Mouse (Mus musculus) neural tube, embryonic 15.5 days (tissue): ENCODE data around the gene Zc3h12c. TPM values are rescaled to one million over a fixed set of nuclear protein-coding genes. Genes with fewer than 3 reads are reported as not detected.

Experiments used
- ATAC-seq: fragments of 200-750 bp; cut with Nextera tagmentation; 2 replicates; pipeline ENCODE4 v1.8.0; 2017; ENCODE audit warnings: mild to moderate bottlenecking, moderate TSS enrichment, moderate library complexity; ENCODE audit not compliant: low FRiP score
- H3K27ac ChIP-seq: fragments of 300-500 bp; sonication (generic); replicated peaks from 2 replicates; pipeline ENCODE4 v1.5.1; 2015; ENCODE audit warnings: mild to moderate bottlenecking, inconsistent platforms
- H3K27me3 ChIP-seq: fragments of 300-500 bp; sonication (generic); replicated peaks from 2 replicates; pipeline ENCODE4 v1.6.1; 2015; ENCODE audit warnings: inconsistent platforms
- H3K36me3 ChIP-seq: fragments of 300-500 bp; sonication (generic); 2 replicates; pipeline ENCODE4 v1.6.1; 2015; ENCODE audit warnings: inconsistent platforms
- H3K4me1 ChIP-seq: fragments of 300-500 bp; sonication (generic); 2 replicates; pipeline ENCODE4 v1.6.1; 2015; ENCODE audit warnings: inconsistent platforms
- H3K4me2 ChIP-seq: fragments of 300-500 bp; sonication (generic); 2 replicates; pipeline ENCODE4 v1.6.1; 2015; ENCODE audit warnings: inconsistent platforms, mild to moderate bottlenecking, moderate library complexity
- H3K4me3 ChIP-seq: fragments of 300-500 bp; sonication (generic); replicated peaks from 2 replicates; pipeline ENCODE4 v1.5.1; 2015; ENCODE audit warnings: mild to moderate bottlenecking, inconsistent platforms
- H3K9ac ChIP-seq: fragments of 300-500 bp; sonication (generic); replicated peaks from 2 replicates; pipeline ENCODE4 v1.6.1; 2015; ENCODE audit warnings: mild to moderate bottlenecking, inconsistent platforms
- H3K9me3 ChIP-seq: fragments of 300-500 bp; sonication (generic); replicated peaks from 2 replicates; pipeline ENCODE4 v1.6.1; 2016; ENCODE audit warnings: inconsistent platforms
- WGBS: fragments of 180-500 bp; shearing (Covaris S2); methylation state at CpG from one replicate; pipeline ENCODE4 v1.1.7; 2015; ENCODE audit warnings: mixed read lengths; 5-methylcytosine and 5-hydroxymethylcytosine counted together
- polyA plus RNA-seq: library from polyadenylated mRNA; unstranded; fragments of >200 nt; fragmentation: Nextera tagmentation; extraction: Ambion mirVana; gene quantifications from 2 replicates; pipeline ENCODE4 v1.2.1, GENCODE M21; 2015

Zc3h12c gene
- polyA plus RNA-seq, 1 experiment from 2014 or later, result 3.4 TPM

GRCm38 (mm10) chr9:52098600-52098999 lies 69.8 kb downstream of the Zc3h12c start:
- peaks cover 7% of the 10 kb centered on the region for H3K36me3 ChIP-seq
- no peak overlapping the region for H3K27ac ChIP-seq
- ATAC-seq, result peak; percentile 50; the same call in 1 of the 2 replicates
- peaks cover 6% of the 10 kb centered on the region; the same call in 1 of the 2 replicates for H3K4me1 ChIP-seq
- H3K9ac ChIP-seq, result no peak overlapping the region
- no peak overlapping the region for H3K4me2 ChIP-seq
- H3K27me3 ChIP-seq, result no peaks in the 10 kb centered on the region
- 3% methylated on average over 7 of the region's 7 CpGs for WGBS
- H3K4me3 ChIP-seq, result no peak overlapping the region
- H3K9me3 ChIP-seq, result no peaks in the 10 kb centered on the region

GRCm38 (mm10) chr9:52097386-52097785 lies 71.0 kb downstream of the Zc3h12c start:
- 17% methylated on average over 1 of the region's 1 CpGs for WGBS

GRCm38 (mm10) chr9:52095666-52096065 lies 72.7 kb downstream of the Zc3h12c start:
- Histone ChIP-seq H3K4me3 (no peak overlapping the region), H3K4me2 (no peak overlapping the region), H3K27ac (no peak overlapping the region), H3K27me3 (no peaks in the 10 kb centered on the region), H3K4me1 (no peaks in the 10 kb centered on the region), H3K36me3 (peaks cover 4% of the 10 kb centered on the region), H3K9me3 (no peaks in the 10 kb centered on the region), H3K9ac (no peak overlapping the region)
- WGBS, result 86% methylated on average over 3 of the region's 3 CpGs
- ATAC-seq, result no peak

More at GRCm38 (mm10) chr9:52097386-52097785, 71.0 kb downstream of the Zc3h12c start:
- Histone ChIP-seq H3K27me3 (no peaks in the 10 kb centered on the region), H3K27ac (no peak overlapping the region), H3K9me3 (no peaks in the 10 kb centered on the region), H3K9ac (no peak overlapping the region), H3K4me2 (no peak overlapping the region), H3K4me3 (no peak overlapping the region), H3K36me3 (peaks cover 7% of the 10 kb centered on the region), H3K4me1 (peaks cover 5% of the 10 kb centered on the region; the same call in 1 of the 2 replicates)
- ATAC-seq, result no peak

GRCm38 (mm10) chr9:52094471-52094980 lies 73.8 kb downstream of the Zc3h12c start:
- Histone ChIP-seq H3K27me3 (no peaks in the 10 kb centered on the region), H3K4me2 (no peak overlapping the region), H3K4me1 (no peaks in the 10 kb centered on the region), H3K4me3 (no peak overlapping the region), H3K9ac (no peak overlapping the region), H3K9me3 (no peaks in the 10 kb centered on the region), H3K36me3 (no peaks in the 10 kb centered on the region), H3K27ac (no peak overlapping the region)
- 88% methylated on average over 10 of the region's 10 CpGs for WGBS
- no peak for ATAC-seq

GRCm38 (mm10) chr9:52094016-52094415 lies 74.4 kb downstream of the Zc3h12c start:
- H3K36me3 ChIP-seq, result no peaks in the 10 kb centered on the region
- no peak overlapping the region for H3K4me2 ChIP-seq
- H3K9ac ChIP-seq, result no peak overlapping the region
- H3K27me3 ChIP-seq, result no peaks in the 10 kb centered on the region
- no peaks in the 10 kb centered on the region for H3K9me3 ChIP-seq
- H3K4me3 ChIP-seq, result no peak overlapping the region
- no peaks in the 10 kb centered on the region for H3K4me1 ChIP-seq
- ATAC-seq, result no peak
- WGBS, result 94% methylated on average over 5 of the region's 5 CpGs
- no peak overlapping the region for H3K27ac ChIP-seq

- no peak for ATAC-seq
- no peaks in the 10 kb centered on the region for H3K4me1 ChIP-seq
- H3K4me2 ChIP-seq, result no peak overlapping the region
- H3K9me3 ChIP-seq, result no peaks in the 10 kb centered on the region
- peaks cover 4% of the 10 kb centered on the region; the same call in 1 of the 2 replicates for H3K36me3 ChIP-seq
- H3K27ac ChIP-seq, result no peak overlapping the region
- 73% methylated on average over 8 of the region's 8 CpGs for WGBS
- H3K9ac ChIP-seq, result no peak overlapping the region
- H3K4me3 ChIP-seq, result no peak overlapping the region
- H3K27me3 ChIP-seq, result no peaks in the 10 kb centered on the region
Measured at GRCm38 (mm10) chr9:52093108-52093507, 75.3 kb downstream of the Zc3h12c start.

- Histone ChIP-seq H3K4me2 (no peak overlapping the region), H3K4me1 (no peaks in the 10 kb centered on the region), H3K9ac (no peak overlapping the region), H3K4me3 (no peak overlapping the region), H3K27ac (no peak overlapping the region), H3K27me3 (no peaks in the 10 kb centered on the region), H3K36me3 (peaks cover 9% of the 10 kb centered on the region), H3K9me3 (no peaks in the 10 kb centered on the region)
- no peak for ATAC-seq
- 93% methylated on average over 5 of the region's 5 CpGs for WGBS
Measured at GRCm38 (mm10) chr9:52092311-52092710, 76.1 kb downstream of the Zc3h12c start.

GRCm38 (mm10) chr9:52091752-52092151 lies 76.6 kb downstream of the Zc3h12c start:
- Histone ChIP-seq H3K9me3 (no peaks in the 10 kb centered on the region), H3K4me3 (no peak overlapping the region), H3K27ac (no peak overlapping the region), H3K27me3 (no peaks in the 10 kb centered on the region), H3K4me2 (no peak overlapping the region), H3K36me3 (peaks cover 14% of the 10 kb centered on the region), H3K4me1 (no peaks in the 10 kb centered on the region), H3K9ac (no peak overlapping the region)
- no peak for ATAC-seq
- 89% methylated on average over 9 of the region's 9 CpGs for whole genome bisulfite sequencing

- 81% methylated on average over 4 of the region's 4 CpGs for WGBS
- Histone ChIP-seq H3K4me3 (no peak overlapping the region), H3K4me2 (no peak overlapping the region), H3K36me3 (peaks cover 41% of the 10 kb centered on the region), H3K9me3 (no peaks in the 10 kb centered on the region), H3K27ac (no peak overlapping the region), H3K27me3 (no peaks in the 10 kb centered on the region), H3K4me1 (no peaks in the 10 kb centered on the region), H3K9ac (no peak overlapping the region)
- ATAC-seq, result no peak
Measured at GRCm38 (mm10) chr9:52082414-52082813, 86.0 kb downstream of the Zc3h12c start.

GRCm38 (mm10) chr9:52081979-52082378 lies 86.4 kb downstream of the Zc3h12c start:
- no peak overlapping the region for H3K27ac ChIP-seq
- no peaks in the 10 kb centered on the region for H3K4me1 ChIP-seq
- no peak overlapping the region for H3K4me2 ChIP-seq
- H3K9me3 ChIP-seq, result no peaks in the 10 kb centered on the region
- no peak overlapping the region for H3K4me3 ChIP-seq
- no peaks in the 10 kb centered on the region for H3K27me3 ChIP-seq
- peaks cover 36% of the 10 kb centered on the region for H3K36me3 ChIP-seq
- ATAC-seq, result no peak
- no peak overlapping the region for H3K9ac ChIP-seq
- WGBS, result 95% methylated on average over 2 of the region's 2 CpGs

GRCm38 (mm10) chr9:52077692-52078091 lies 90.7 kb downstream of the Zc3h12c start:
- Histone ChIP-seq H3K27me3 (no peaks in the 10 kb centered on the region), H3K4me2 (no peak overlapping the region), H3K27ac (no peak overlapping the region), H3K9me3 (no peaks in the 10 kb centered on the region), H3K36me3 (peaks cover 27% of the 10 kb centered on the region), H3K4me3 (no peak overlapping the region), H3K4me1 (no peaks in the 10 kb centered on the region), H3K9ac (no peak overlapping the region)
- WGBS, result 90% methylated on average over 1 of the region's 1 CpGs
- no peak for ATAC-seq

GRCm38 (mm10) chr9:52076089-52076488 lies 92.3 kb downstream of the Zc3h12c start:
- 82% methylated on average over 2 of the region's 2 CpGs for WGBS
- H3K27ac ChIP-seq, result no peak overlapping the region
- no peak overlapping the region for H3K9ac ChIP-seq
- H3K36me3 ChIP-seq, result peaks cover 28% of the 10 kb centered on the region
- ATAC-seq, result no peak
- no peak overlapping the region for H3K4me3 ChIP-seq
- H3K4me2 ChIP-seq, result no peak overlapping the region
- no peaks in the 10 kb centered on the region for H3K27me3 ChIP-seq
- H3K9me3 ChIP-seq, result no peaks in the 10 kb centered on the region
- no peaks in the 10 kb centered on the region for H3K4me1 ChIP-seq

GRCm38 (mm10) chr9:52072202-52072601 lies 96.2 kb downstream of the Zc3h12c start:
- no peak overlapping the region for H3K27ac ChIP-seq
- H3K9ac ChIP-seq, result no peak overlapping the region
- no peak overlapping the region for H3K4me2 ChIP-seq
- no peak overlapping the region for H3K4me3 ChIP-seq
- H3K36me3 ChIP-seq, result peaks cover 43% of the 10 kb centered on the region
- H3K4me1 ChIP-seq, result no peaks in the 10 kb centered on the region
- no peaks in the 10 kb centered on the region for H3K9me3 ChIP-seq
- H3K27me3 ChIP-seq, result no peaks in the 10 kb centered on the region
- no peak for ATAC-seq
